Mouse (Mus musculus) R1 (cell line): ENCODE data around the gene 4921536K21Rik.

ENCODE experiments used
- DNase-seq: peaks from one replicate; pipeline ENCODE4 v3.0.0-alpha.2; 2018; ENCODE audit warnings: low read depth, low spot score

4921536K21Rik gene

GRCm38 (mm10) chr11:3855846-3856245 is 39.1 kb downstream of the 4921536K21Rik start:
- no peak for DNase-seq

- DNase-seq: no peak
These were observed 40.7 kb downstream of the 4921536K21Rik start for GRCm38 (mm10) chr11:3854156-3854555.

- no peak for DNase-seq
These were observed 41.3 kb downstream of the 4921536K21Rik start for GRCm38 (mm10) chr11:3853481-3854034.

- DNase-seq: no peak
These were observed 41.9 kb downstream of the 4921536K21Rik start for GRCm38 (mm10) chr11:3853031-3853430.

GRCm38 (mm10) chr11:3851872-3852271 is 43.0 kb downstream of the 4921536K21Rik start:
- DNase-seq: no peak

- DNase-seq: no peak
These were observed 44.1 kb downstream of the 4921536K21Rik start for GRCm38 (mm10) chr11:3850746-3851277.

GRCm38 (mm10) chr11:3850315-3850614 is 44.6 kb downstream of the 4921536K21Rik start:
- DNase-seq: no peak

GRCm38 (mm10) chr11:3849469-3850314 is 45.2 kb downstream of the 4921536K21Rik start:
- peak; percentile 61 for DNase-seq

- no peak for DNase-seq
These were observed 48.5 kb downstream of the 4921536K21Rik start for GRCm38 (mm10) chr11:3846351-3846750.

- DNase-seq: no peak
These were observed 50.8 kb downstream of the 4921536K21Rik start for GRCm38 (mm10) chr11:3843943-3844734.
